Mouse (Mus musculus) hindbrain, embryonic 16.5 days (tissue): Measurements from ENCODE around the gene Commd3. TPM values are rescaled to one million over a fixed set of nuclear protein-coding genes. Genes with fewer than 3 reads are reported as not detected.

Source experiments
- polyA plus RNA-seq: library from polyadenylated mRNA; unstranded; fragments of >200 nt; fragmentation: Nextera tagmentation; extraction: Ambion mirVana; gene quantifications from 2 replicates; pipeline ENCODE4 v1.2.1, GENCODE M21; 2015

Commd3 gene
- polyA plus RNA-seq, 1 experiment from 2014 or later, result 182 TPM

Other genes starting within 250 kb of the Commd3 start
- gene Bmi1, start 4.6 kb downstream of the Commd3 start, polyA plus RNA-seq, result 14.0 and 15.6 TPM in 2 replicates
- gene Spag6, start 21.6 kb downstream of the Commd3 start, polyA plus RNA-seq, result 0.06 and 0.14 TPM in 2 replicates